Mouse (Mus musculus): Measurements from ENCODE around the gene BC028528. TPM values are rescaled to one million over a fixed set of nuclear protein-coding genes. Genes with fewer than 3 reads are reported as not detected.
"Not testable (repeated sequence)": the region's sequence is repeated elsewhere in the genome, so short reads cannot be mapped to it uniquely, and the experiment has no call there.

Gene BC028528
- polyA plus RNA-seq, 1 experiment, result 14.2 TPM

DNA sequence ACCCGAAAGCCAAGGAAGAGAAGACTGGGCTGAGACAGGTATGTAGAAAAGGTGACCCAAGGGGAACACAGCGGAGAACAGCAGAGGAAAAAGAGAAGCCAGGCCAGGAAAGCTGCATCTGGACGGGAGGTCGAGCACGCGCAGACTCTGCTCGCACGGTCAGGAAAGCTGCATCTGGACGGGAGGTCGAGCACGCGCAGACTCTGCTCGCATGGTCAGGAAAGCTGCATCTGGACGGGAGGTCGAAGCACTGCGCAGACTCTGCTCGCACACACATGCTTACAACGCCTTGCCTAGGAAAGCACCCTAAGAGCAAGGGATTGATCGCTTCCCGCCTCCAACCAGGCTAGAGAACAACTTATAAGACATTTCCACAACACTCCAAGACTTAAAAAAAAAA, 26.2 kb downstream of the BC028528 start:
- TF ChIP-seq POLR2A (IDR thresholded peaks at IDR 0.05; ENCODE audit: extremely low read depth, insufficient read depth, low read length) (no peak), CTCF (IDR thresholded peaks at IDR 0.05; ENCODE audit: extremely low read depth, insufficient read depth, low read length) (no peak)
- Histone ChIP-seq H3K27ac (ENCODE audit: insufficient read depth, low read length) (peak overlapping the region; percentile 95), H3K4me1 (ENCODE audit: control insufficient read depth, insufficient read depth, low read length) (peaks cover 4% of the 10 kb centered on the region), H3K4me3 (ENCODE audit: insufficient read depth, low read length) (no peak overlapping the region)

DNA sequence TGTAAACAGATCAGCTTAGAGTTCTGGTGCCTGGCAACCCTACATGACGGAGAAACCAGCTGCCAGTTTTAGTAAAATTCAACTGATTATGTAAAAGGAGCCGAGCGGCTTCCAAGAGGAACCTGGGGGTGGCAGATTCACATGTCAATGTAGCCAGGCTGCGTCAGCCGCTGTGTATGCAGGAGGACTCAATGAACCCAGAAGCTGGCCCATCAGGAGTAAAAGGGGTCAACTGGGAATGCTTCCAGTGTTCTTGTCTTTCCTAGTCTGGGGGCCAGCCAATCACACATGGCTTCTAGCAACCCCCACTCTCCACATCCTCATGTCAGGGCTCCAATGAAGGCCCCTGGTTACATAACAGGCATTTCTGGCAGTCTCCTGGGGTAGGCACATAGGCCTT, 26.8 kb downstream of the BC028528 start:
- peak overlapping the region; percentile 95 for H3K27ac ChIP-seq (ENCODE audit: insufficient read depth, low read length)
- TF ChIP-seq POLR2A (IDR thresholded peaks at IDR 0.05; ENCODE audit: extremely low read depth, insufficient read depth, low read length) (no peak), CTCF (IDR thresholded peaks at IDR 0.05; ENCODE audit: extremely low read depth, insufficient read depth, low read length) (no peak)
- peaks cover 4% of the 10 kb centered on the region for H3K4me1 ChIP-seq (ENCODE audit: control insufficient read depth, insufficient read depth, low read length)
- H3K4me3 ChIP-seq (ENCODE audit: insufficient read depth, low read length), result no peak overlapping the region

DNA sequence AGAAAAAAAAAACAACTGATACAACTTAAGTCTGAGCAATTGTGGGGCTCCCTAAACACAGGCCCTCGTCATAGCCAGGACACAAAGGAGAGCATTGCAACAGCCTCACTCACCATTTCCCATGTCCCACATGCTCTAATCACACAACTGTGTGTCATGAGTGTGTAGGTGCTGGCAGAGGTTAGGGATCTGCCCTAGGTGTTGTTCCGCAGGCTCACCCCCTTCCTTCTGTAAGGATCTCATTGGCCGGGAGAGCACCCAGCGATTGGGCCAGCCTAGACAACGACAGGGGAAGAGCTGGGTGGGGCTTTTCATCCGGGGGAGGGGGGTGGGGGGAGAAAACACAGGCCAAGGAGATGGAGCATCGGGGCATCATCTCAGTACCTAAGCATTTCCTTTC, 28.2 kb downstream of the BC028528 start:
- no peak overlapping the region for H3K4me3 ChIP-seq (ENCODE audit: insufficient read depth, low read length)

DNA sequence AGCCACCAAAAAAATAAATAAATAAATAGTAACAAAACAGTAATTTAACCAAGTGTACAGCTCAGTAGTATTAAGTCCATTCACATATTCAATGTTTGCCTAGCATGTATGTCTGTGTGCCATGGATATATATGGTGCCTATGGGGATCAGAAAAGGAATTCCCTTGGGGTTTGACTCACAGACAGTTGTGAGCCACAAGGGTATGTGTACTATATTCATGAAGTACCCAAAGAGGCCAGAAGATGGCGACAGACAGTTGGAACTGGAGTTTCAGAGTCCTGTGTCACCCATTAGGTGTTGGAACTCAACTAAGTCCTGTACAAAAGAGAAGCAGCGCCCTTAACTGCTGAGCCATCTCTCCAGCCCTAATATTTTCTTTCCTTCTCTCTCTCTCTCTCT, 30.0 kb downstream of the BC028528 start:
- Histone ChIP-seq H3K27ac (ENCODE audit: insufficient read depth, low read length) (no peak overlapping the region), H3K4me1 (ENCODE audit: control insufficient read depth, insufficient read depth, low read length) (peaks cover 4% of the 10 kb centered on the region), H3K4me3 (ENCODE audit: insufficient read depth, low read length) (no peak overlapping the region)
- TF ChIP-seq POLR2A (IDR thresholded peaks at IDR 0.05; ENCODE audit: extremely low read depth, insufficient read depth, low read length) (no peak), CTCF (IDR thresholded peaks at IDR 0.05; ENCODE audit: extremely low read depth, insufficient read depth, low read length) (peak; percentile 54)

More for the DNA sequence above, 28.2 kb downstream of the BC028528 start:
- H3K4me1 ChIP-seq (ENCODE audit: control insufficient read depth, insufficient read depth, low read length), result peaks cover 4% of the 10 kb centered on the region
- TF ChIP-seq POLR2A (IDR thresholded peaks at IDR 0.05; ENCODE audit: extremely low read depth, insufficient read depth, low read length) (no peak), CTCF (IDR thresholded peaks at IDR 0.05; ENCODE audit: extremely low read depth, insufficient read depth, low read length) (no peak)
- no peak overlapping the region for H3K27ac ChIP-seq (ENCODE audit: insufficient read depth, low read length)

DNA sequence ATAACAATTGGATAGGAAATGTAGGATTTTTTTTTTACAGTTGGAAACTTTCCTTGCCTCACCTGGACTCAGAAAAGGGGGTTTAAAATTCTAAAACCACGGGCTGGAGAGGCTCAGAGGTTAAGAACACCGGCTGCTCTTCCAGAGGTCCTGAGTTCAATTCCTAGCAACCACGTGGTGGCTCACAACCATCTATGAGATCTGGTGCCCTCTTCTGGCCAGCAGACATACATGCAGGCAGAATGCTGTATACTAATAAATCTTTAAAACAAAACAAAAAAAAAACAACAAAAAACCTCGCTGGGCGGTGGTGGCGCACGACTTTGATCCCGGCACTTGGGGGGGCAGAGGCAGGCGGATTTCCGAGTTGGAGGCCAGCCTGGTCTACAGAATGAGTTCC, 30.6 kb downstream of the BC028528 start:
- TF ChIP-seq CTCF (IDR thresholded peaks at IDR 0.05; ENCODE audit: extremely low read depth, insufficient read depth, low read length), result 0 out of 2 replicates have a peak, but pooled peaks have one; percentile 8
- TF ChIP-seq POLR2A (IDR thresholded peaks at IDR 0.05; ENCODE audit: extremely low read depth, insufficient read depth, low read length), result no peak
- no peak overlapping the region for H3K27ac ChIP-seq (ENCODE audit: insufficient read depth, low read length)
- no peak overlapping the region for H3K4me3 ChIP-seq (ENCODE audit: insufficient read depth, low read length)
- H3K4me1 ChIP-seq (ENCODE audit: control insufficient read depth, insufficient read depth, low read length), result peaks cover 4% of the 10 kb centered on the region

DNA sequence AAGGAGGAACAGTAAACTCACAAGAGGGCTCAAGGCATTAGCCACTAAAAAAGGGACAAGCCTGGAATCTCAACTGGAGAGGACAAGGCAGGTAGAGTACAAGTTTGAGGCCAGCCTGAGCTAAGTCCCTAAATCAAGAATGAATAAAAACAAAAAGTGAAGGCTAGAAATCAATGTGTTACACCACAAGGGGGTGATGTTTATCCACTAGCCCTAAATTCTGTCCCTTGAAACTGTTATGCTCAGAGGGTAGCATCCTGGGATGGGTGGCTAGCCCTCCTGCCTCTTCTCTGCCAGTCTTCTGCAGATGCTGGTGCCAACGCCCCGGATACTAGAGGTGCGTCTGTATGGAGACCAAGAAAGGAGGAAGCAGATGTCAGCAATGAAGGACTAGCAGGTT, 31.5 kb downstream of the BC028528 start:
- Histone ChIP-seq H3K27ac (ENCODE audit: insufficient read depth, low read length) (no peak overlapping the region), H3K4me3 (ENCODE audit: insufficient read depth, low read length) (no peak overlapping the region)
- TF ChIP-seq POLR2A (IDR thresholded peaks at IDR 0.05; ENCODE audit: extremely low read depth, insufficient read depth, low read length) (no peak), CTCF (IDR thresholded peaks at IDR 0.05; ENCODE audit: extremely low read depth, insufficient read depth, low read length) (no peak; the same call in 1 of the 2 replicates)

DNA sequence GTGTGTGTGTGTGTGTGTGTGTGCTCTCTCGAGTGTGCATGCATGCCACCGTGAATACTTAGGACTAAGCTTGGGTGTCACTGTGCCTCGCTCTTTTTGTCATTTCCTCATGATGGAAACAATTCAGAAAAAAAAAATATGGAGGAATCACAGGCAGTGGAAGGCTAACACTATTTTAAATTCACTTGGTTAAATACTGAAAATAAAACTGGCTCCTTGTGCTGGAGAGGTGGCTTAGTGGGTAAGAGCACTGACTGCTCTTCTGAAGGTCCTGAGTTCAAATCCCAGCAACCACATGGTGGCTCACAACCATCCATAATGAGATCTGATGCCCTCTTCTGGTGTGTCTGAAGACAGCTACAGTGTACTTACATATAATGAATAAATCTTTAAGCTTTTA, 33.5 kb downstream of the BC028528 start:
- H3K4me3 ChIP-seq (ENCODE audit: insufficient read depth, low read length); H3K27ac ChIP-seq (ENCODE audit: insufficient read depth, low read length); H3K4me1 ChIP-seq (ENCODE audit: control insufficient read depth, insufficient read depth, low read length): not testable (repeated sequence)

More for the DNA sequence above, 31.5 kb downstream of the BC028528 start:
- H3K4me1 ChIP-seq (ENCODE audit: control insufficient read depth, insufficient read depth, low read length), result peaks cover 1% of the 10 kb centered on the region

DNA sequence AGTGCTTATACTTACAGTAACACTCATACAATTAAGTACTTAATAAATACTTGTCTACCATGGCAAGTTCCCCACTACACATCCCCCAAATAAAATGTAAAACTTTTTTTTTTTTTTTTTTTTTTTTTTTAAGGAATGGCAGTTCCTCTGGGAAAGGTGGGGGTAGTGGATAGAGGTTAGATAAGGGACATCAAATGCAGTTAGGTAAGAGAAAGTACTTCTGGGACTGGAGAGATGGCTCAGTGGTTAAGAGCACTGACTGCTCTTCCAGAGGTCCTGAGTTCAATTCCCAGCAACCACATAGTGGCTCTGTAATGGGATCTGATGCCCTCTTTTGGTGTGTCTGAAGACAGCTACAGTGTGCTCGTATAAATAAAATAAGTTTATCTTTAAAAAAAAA, 34.8 kb downstream of the BC028528 start:
- H3K4me1 ChIP-seq (ENCODE audit: control insufficient read depth, insufficient read depth, low read length); H3K27ac ChIP-seq (ENCODE audit: insufficient read depth, low read length); H3K4me3 ChIP-seq (ENCODE audit: insufficient read depth, low read length): not testable (repeated sequence)

DNA sequence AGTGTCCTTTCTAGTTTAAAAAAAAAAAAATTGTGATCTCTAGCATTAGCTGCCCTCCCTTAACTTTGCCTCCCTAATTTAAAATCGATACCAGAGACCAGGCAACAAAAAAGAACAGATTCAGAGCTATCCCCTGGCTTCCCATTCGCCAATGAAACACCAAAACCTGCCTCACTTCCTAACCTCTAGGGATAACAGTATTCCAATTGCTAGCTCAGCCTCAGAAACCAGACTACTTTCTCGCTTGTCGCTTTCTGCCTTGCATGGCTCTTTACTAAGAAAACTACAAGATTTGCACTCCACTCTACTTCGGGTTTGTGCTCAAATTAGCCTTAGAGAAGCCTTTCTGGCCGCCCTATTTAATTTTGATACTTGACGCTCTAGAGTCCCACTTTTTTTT, 35.7 kb downstream of the BC028528 start:
- peak overlapping the region; percentile 83 for H3K4me3 ChIP-seq (ENCODE audit: insufficient read depth, low read length)
- no peaks in the 10 kb centered on the region; the same call in 1 of the 2 replicates for H3K4me1 ChIP-seq (ENCODE audit: control insufficient read depth, insufficient read depth, low read length)
- peak overlapping the region; percentile 51; the same call in 1 of the 2 replicates for H3K27ac ChIP-seq (ENCODE audit: insufficient read depth, low read length)
- TF ChIP-seq CTCF (IDR thresholded peaks at IDR 0.05; ENCODE audit: extremely low read depth, insufficient read depth, low read length), result no peak
- no peak for TF ChIP-seq POLR2A (IDR thresholded peaks at IDR 0.05; ENCODE audit: extremely low read depth, insufficient read depth, low read length)

DNA sequence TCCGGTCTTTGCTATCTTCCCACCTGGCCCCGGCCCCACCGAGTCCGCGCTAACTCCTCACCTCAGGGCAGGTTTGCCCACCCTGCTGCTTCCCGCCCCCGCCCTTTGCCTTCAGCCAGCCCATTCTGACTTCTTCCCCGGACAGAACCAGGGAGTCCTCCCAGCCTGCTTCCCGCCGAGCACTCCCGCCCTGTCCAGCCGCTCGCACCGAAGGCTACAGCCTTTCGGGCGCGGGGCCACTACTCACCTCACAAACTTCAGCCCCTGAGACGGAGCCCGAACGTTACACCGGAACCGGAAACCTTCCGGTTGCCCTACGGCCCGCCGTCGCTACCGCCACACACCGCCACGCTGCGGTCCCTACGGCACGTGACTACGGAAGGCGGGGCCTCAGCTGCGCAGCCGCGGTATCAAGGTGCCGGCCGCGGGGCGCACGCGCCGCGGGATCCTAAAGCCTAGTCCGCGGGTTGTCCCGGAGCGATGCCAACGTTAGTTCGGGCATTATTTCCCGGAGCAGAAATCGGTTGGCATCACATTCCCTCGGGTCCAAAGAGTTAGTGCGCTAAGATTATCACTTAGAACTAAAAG, 36.2 kb downstream of the BC028528 start, which contains the start of gene Prpf3:
Gene Prpf3 (minus strand): TSS at position 384 of the 588 bp plus-strand sequence.
- Histone ChIP-seq H3K27ac (ENCODE audit: insufficient read depth, low read length) (peak within 1 kb of the TSS; percentile 51; the same call in 1 of the 2 replicates), H3K4me3 (ENCODE audit: insufficient read depth, low read length) (peak within 1 kb of the TSS; percentile 83), H3K4me1 (ENCODE audit: control insufficient read depth, insufficient read depth, low read length) (no peaks in the 10 kb centered on the region; the same call in 1 of the 2 replicates)
- TF ChIP-seq POLR2A (IDR thresholded peaks at IDR 0.05; ENCODE audit: extremely low read depth, insufficient read depth, low read length), result peak; percentile 77
- no peak for TF ChIP-seq CTCF (IDR thresholded peaks at IDR 0.05; ENCODE audit: extremely low read depth, insufficient read depth, low read length)
